Mouse (Mus musculus) B cell, adult 2 months (primary cell): ENCODE results near the gene Zbtb32.

Experiments used
- DNase-seq, 2 experiments: peaks; one replicate each; pipeline ENCODE4 v3.0.0; 2022

Zbtb32 gene

GRCm38 (mm10) chr7:30564970-30565571 lies 33.6 kb downstream of the Zbtb32 start, which contains the start of gene Igflr1:
Gene Igflr1 (plus strand): TSS chr7:30565427.
- DNase-seq, result no peak

- no peak for DNase-seq
These were observed 34.8 kb downstream of the Zbtb32 start for GRCm38 (mm10) chr7:30563906-30564280.

GRCm38 (mm10) chr7:30563117-30563905 lies 35.4 kb downstream of the Zbtb32 start, which contains the start of the genes U2af1l4, Gm49396 and Psenen:
Gene U2af1l4 (plus strand): TSS chr7:30563301.
Gene Gm49396 (plus strand): TSS chr7:30563344.
Gene Psenen (minus strand): TSS chr7:30563627.
- DNase-seq, result peak; percentile 92 to 93

GRCm38 (mm10) chr7:30562526-30563116 lies 36.1 kb downstream of the Zbtb32 start:
- DNase-seq, result no peak

GRCm38 (mm10) chr7:30560296-30560695 lies 38.4 kb downstream of the Zbtb32 start:
- DNase-seq, result no peak

GRCm38 (mm10) chr7:30559443-30559954 lies 39.2 kb downstream of the Zbtb32 start, which contains the start of gene Lin37:
Gene Lin37 (minus strand): TSS chr7:30559838.
- DNase-seq, result peak; percentile 86 to 90

- no peak for DNase-seq
These were observed 39.9 kb downstream of the Zbtb32 start for GRCm38 (mm10) chr7:30558656-30559442.

- DNase-seq, result no peak
These were observed 40.7 kb downstream of the Zbtb32 start for GRCm38 (mm10) chr7:30557901-30558514.

- DNase-seq, result peak; percentile 54 to 59
These were observed 41.7 kb downstream of the Zbtb32 start for GRCm38 (mm10) chr7:30556894-30557536.

- DNase-seq, result no peak
These were observed 44.7 kb downstream of the Zbtb32 start for GRCm38 (mm10) chr7:30553810-30554584.

GRCm38 (mm10) chr7:30553021-30553589 lies 45.6 kb downstream of the Zbtb32 start:
- no peak for DNase-seq

GRCm38 (mm10) chr7:30552102-30553020 lies 46.3 kb downstream of the Zbtb32 start, which contains the start of the genes Hspb6 and Proser3:
Gene Hspb6 (plus strand): TSS chr7:30552178.
Gene Proser3 (minus strand): TSS chr7:30552299.
- DNase-seq, result peak; percentile 92 to 93

- no peak for DNase-seq
These were observed 47.1 kb downstream of the Zbtb32 start for GRCm38 (mm10) chr7:30551445-30552101.

GRCm38 (mm10) chr7:30550603-30551002 lies 48.1 kb downstream of the Zbtb32 start:
- DNase-seq, result no peak

GRCm38 (mm10) chr7:30549880-30550279 lies 48.8 kb downstream of the Zbtb32 start:
- no peak for DNase-seq

- no peak for DNase-seq
These were observed 54.4 kb downstream of the Zbtb32 start for GRCm38 (mm10) chr7:30544327-30544726.

- DNase-seq, result no peak
These were observed 58.1 kb downstream of the Zbtb32 start for GRCm38 (mm10) chr7:30540572-30540971.
